ENCODE assay signal across 9 mouse cellular contexts in genomic region chrX:36983654-36984311, GRCm38 (mm10). TPM values are rescaled to one million over a fixed set of nuclear protein-coding genes. Genes with fewer than 3 reads are reported as not detected.
DNase-seq lines count a peak whose midpoint lies in the region; ATAC-seq lines count a peak whose summit lies in the region.
"Had no signal": no experiment of that assay in that cellular context is flagged by ENCODE, and none has a peak within 500 bp of the region (broad histone marks: within the 10 kb centered on the region; RNA-seq: fewer than 3 reads in every experiment).

No protein-coding gene starts in this region.

- H3K9me3 ChIP-seq in heart, embryonic 16.5 days (replicated peaks; ENCODE audit: control insufficient read depth, low read length), result no peaks in the 10 kb centered on the region
- H3K9me3 ChIP-seq in neural tube, embryonic 12.5 days, result no peaks in the 10 kb centered on the region
- H3K9me3 ChIP-seq: hindbrain, embryonic 15.5 days had no signal

- no peak for ATAC-seq in heart, embryonic 16.5 days (replicated peaks; ENCODE audit: extremely low read depth, insufficient read depth, low FRiP score)
- no peak for ATAC-seq in neural tube, embryonic 12.5 days (ENCODE audit: low FRiP score, low read depth)
- no peak for ATAC-seq in megakaryocyte, adult 5-6 weeks (ENCODE audit: poor library complexity, severe bottlenecking)

- peak overlapping the region; percentile 46; the same call in 1 of the 2 replicates for H3K4me2 ChIP-seq in heart, embryonic 16.5 days (ENCODE audit: low read depth, low read length)
- H3K4me2 ChIP-seq in neural tube, embryonic 12.5 days (replicated peaks), result peak overlapping the region; percentile 7; the same call in 1 of the 2 replicates
- H3K4me2 ChIP-seq: hindbrain, embryonic 15.5 days had no signal

- H3K27me3 ChIP-seq in heart, embryonic 16.5 days (ENCODE audit: control insufficient read depth, insufficient read depth, low read length), result no peaks in the 10 kb centered on the region
- no peaks in the 10 kb centered on the region for H3K27me3 ChIP-seq in neural tube, embryonic 12.5 days (replicated peaks)
- H3K27me3 ChIP-seq: hindbrain, embryonic 15.5 days had no signal

- H3K4me1 ChIP-seq in heart, embryonic 16.5 days (ENCODE audit: control insufficient read depth, insufficient read depth, low read length), result peaks cover 25% of the 10 kb centered on the region
- 0 out of 2 replicates have a peak, but pooled peaks cover 3% of the 10 kb centered on the region for H3K4me1 ChIP-seq in neural tube, embryonic 12.5 days

- no peaks in the 10 kb centered on the region for H3K36me3 ChIP-seq in heart, embryonic 16.5 days (ENCODE audit: control insufficient read depth, insufficient read depth)
- no peaks in the 10 kb centered on the region for H3K36me3 ChIP-seq in neural tube, embryonic 12.5 days
- H3K36me3 ChIP-seq: hindbrain, embryonic 15.5 days had no signal

- peak overlapping the region; percentile 85 for H3K27ac ChIP-seq in heart, embryonic 16.5 days (ENCODE audit: low read length)
- no peak overlapping the region for H3K27ac ChIP-seq in neural tube, embryonic 12.5 days
- H3K27ac ChIP-seq: hindbrain, embryonic 15.5 days had no signal

- no peak for DNase-seq in heart, adult 9 months (ENCODE audit: low spot score in 2 of 2)
- peak; percentile 82 for DNase-seq in NIH3T3 (ENCODE audit: low read depth)
- peak; percentile 35 for DNase-seq in gastrocnemius, postnatal 14 days
- DNase-seq in cerebellum, postnatal 25 days, result no peak
- no peak for DNase-seq in kidney, postnatal 25 days

- intact Hi-C loops in gastrocnemius, postnatal 14 days (cut with DNase I; ENCODE audit: low total_unique reads), result no loop called here

- 37% methylated on average over 11 of the region's 11 CpGs for WGBS in heart, embryonic 16.5 days
- 62% methylated on average over 11 of the region's 11 CpGs for WGBS in neural tube, embryonic 12.5 days

- H3K4me3 ChIP-seq in heart, embryonic 16.5 days (ENCODE audit: low read length), result no peak overlapping the region
- no peak overlapping the region for H3K4me3 ChIP-seq in neural tube, embryonic 12.5 days
- H3K4me3 ChIP-seq: hindbrain, embryonic 15.5 days had no signal

- 0 out of 2 replicates have a peak overlapping the region, but pooled peaks have one; percentile 3 for H3K9ac ChIP-seq in heart, embryonic 16.5 days (ENCODE audit: low read length)
- H3K9ac ChIP-seq in neural tube, embryonic 12.5 days, result no peak overlapping the region
- H3K9ac ChIP-seq: hindbrain, embryonic 15.5 days had no signal

RNA-seq across cellular contexts. Expression of gene Sept6, which starts 7.8 kb away (rescaled TPM):
- polyA plus RNA-seq in heart, embryonic 16.5 days (2015; fragmentation: Nextera tagmentation; extraction: Ambion mirVana), result 49.7 and 50.3 TPM in 2 replicates
- 1 to 10 TPM; 4.3 to 7.0 TPM for total RNA-seq in gastrocnemius, postnatal 14 days (2021)
- polyA plus RNA-seq in neural tube, embryonic 12.5 days (2016; fragmentation: Nextera tagmentation; extraction: Ambion mirVana), result 63.8 and 65.5 TPM in 2 replicates
- 42.3 and 42.4 TPM in 2 replicates for total RNA-seq in megakaryocyte, adult 5-6 weeks (2015)
- 37.9 and 38.7 TPM in 2 replicates for total RNA-seq in megakaryocyte, adult 5-6 weeks (2017)

Comparison
In these comparisons a context has a peak if more than half of its experiments do, and no peak if none do; other contexts are left out.
1. DNase-seq: peak in NIH3T3 (single experiment) and gastrocnemius, postnatal 14 days (single experiment); none in heart, adult 9 months (0 of 2), cerebellum, postnatal 25 days (0 of 2) and kidney, postnatal 25 days (0 of 2).
2. RNA of gene Sept6, which starts 7.8 kb away (total RNA-seq): 37.9 to 42.4 TPM in megakaryocyte, adult 5-6 weeks; 4.3 to 7.0 TPM in gastrocnemius, postnatal 14 days; every median in the first group is over 4 times any median in the second.